Mouse (Mus musculus): Measurements from ENCODE around the gene Pik3r2.

Gene Pik3r2

DNA sequence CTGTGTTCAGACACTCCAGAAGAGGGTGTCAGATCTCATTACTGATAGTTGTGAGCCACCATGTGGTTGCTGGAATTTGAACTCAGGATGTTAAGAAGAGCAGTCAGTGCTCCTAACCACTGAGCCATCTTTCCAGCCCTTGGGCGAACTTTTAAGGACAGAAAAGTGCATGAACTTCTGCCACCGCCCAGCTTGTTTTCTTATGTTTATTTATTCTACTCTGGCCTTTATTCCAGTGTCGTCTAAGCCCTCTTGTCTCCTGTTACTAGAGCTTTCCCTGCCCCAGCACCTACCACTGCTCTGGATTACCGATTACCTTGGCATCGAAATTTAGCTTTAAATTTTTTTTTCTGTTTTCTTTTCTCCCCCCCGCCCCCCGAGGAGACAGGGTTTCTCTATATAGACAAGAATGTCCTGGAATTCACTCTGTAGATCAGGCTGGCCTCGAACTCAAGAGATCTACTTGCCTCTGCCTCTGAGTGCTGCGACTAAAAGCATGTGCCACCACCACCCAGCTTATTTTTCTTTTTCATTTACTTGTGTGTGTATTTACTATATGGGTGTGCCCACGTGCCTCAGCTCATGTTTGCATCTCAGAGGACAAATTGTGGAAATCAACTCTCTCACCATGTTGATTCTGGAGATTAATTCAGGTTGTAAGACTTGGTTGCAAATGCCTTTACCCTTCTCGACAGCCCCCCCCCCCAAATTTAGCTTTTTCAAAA, 26.4 kb upstream of the Pik3r2 start:
- intact Hi-C loops (cut with DNase I), result no loop called here

DNA sequence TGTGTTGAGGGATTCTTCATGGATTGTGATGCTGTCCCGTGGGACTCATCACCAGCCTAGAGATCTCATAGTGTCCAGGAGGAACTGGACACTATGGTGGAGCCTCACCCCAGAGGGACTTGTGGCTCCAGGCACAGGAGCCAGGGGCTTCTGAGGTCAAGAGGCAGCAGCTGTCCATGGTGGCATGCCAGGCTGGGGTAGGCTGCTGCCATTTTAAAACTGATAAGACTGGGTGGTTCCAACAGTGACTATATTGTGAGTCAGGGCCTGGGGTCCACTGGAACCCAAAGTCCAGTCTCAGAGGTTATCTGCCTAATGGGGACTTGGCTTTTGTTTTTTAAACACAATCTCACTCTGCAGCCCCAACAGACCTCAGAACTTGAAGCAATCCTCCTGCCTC, 25.3 kb upstream of the Pik3r2 start:
- intact Hi-C loops (cut with DNase I), result no loop called here

DNA sequence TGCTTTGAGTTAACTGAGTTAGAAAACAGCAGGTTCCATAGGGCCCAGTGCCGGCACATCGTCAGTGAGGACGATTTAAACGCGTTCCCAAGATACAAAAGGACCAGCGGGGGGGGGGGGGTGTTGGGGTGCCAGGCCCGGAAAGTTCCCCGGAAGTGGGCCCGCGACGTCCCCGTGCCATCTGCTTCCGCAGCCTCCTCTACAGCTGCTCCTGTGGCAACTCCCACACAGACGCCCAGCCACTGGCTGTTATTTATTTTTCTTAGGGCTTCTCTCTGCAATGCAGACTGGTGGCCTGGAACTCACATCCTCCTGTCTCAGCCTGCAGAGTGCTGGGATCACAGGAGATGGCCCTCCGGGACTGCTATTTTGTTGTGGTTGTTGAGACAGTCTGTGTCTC, 24.6 kb upstream of the Pik3r2 start:
- intact Hi-C loops (cut with DNase I), result no loop called here

DNA sequence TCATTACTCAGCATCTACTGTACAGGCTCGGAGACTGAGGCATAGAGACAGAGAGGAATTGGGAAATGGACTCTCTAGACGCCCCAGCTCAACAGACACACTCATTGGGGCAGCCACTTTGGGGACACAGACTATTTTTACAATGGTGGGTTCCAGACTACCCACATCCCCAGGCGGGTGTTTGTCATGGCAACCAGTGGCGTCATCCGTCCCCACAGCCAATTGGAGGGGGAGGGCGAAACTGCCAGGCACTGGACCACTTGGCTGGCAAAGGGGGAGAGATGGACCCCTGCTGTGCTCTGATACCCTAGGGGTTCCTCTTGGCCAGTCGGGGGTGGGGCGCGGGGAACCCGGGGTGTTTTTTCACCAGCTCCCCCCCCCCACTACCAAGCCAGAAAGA, 24.1 kb upstream of the Pik3r2 start:
- intact Hi-C loops (cut with DNase I), result no loop called here

DNA sequence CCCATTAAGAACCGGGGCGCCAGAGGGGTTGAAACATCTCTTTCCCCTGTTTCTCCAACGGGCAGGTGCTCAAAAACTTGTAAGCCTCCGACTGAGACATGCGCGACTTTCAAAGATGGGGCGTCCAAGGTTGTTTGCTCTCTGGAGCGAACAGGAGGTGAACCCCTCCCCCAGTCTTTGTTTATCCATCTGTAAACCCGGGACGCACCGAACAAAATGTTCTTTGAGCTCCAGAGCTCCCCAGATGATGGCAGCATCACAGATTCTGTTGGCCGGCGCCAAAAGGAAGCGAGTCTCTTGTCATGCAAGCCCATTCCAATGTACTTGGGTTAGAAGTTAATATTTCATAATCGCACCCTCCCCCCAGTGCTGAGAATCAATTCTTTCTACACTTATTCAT, 21.8 kb upstream of the Pik3r2 start:
- intact Hi-C loops (cut with DNase I), result no loop called here

DNA sequence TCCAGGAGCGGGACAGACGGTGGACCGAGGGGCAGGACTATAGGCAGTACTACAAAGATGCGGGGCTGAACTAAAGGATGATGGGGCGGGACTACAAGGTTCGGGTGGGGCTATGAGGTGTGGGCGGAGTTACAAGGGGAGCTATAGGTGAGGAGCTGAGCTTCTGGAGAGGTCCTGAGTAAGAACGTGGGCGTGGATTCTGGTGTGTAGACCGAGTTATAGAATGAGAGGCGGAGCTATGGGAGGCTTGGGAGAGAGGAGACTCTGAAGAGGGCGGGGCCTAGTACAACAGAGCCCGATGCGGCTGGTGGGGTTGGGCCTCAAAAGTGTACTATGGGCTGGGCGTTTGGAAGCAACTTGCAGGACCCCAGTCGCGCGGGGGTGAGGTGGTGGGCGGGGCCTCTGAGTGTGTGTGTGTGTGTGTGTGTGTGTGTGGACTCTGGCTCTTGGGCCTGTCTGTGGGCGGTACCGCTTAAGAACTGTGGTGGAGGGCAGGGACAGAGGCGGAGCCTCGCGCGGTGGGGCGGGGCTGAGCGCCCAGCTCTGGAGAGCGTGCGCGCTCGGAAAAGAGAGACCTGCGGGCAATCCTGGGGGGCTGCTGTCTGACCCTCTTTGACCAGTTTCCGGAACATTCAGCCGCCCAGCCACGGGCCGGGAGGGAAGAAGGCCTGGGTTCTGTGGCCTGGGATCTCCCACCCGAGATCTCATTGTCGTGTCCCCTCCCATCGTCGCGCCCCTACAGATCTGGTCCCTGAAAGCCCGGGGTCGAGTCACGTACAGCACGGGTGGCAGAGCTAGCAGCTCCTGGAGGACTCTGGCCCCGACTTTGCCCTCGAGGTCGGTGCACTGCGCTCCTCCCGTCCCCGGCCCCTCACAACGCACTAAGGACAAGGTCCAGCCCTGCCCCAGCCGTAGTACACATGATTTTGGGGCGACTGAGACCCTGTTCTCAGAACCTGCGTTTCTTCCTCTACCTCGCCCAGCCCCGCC, 20.9 kb upstream of the Pik3r2 start:
- intact Hi-C loops (cut with DNase I), result no loop called here

DNA sequence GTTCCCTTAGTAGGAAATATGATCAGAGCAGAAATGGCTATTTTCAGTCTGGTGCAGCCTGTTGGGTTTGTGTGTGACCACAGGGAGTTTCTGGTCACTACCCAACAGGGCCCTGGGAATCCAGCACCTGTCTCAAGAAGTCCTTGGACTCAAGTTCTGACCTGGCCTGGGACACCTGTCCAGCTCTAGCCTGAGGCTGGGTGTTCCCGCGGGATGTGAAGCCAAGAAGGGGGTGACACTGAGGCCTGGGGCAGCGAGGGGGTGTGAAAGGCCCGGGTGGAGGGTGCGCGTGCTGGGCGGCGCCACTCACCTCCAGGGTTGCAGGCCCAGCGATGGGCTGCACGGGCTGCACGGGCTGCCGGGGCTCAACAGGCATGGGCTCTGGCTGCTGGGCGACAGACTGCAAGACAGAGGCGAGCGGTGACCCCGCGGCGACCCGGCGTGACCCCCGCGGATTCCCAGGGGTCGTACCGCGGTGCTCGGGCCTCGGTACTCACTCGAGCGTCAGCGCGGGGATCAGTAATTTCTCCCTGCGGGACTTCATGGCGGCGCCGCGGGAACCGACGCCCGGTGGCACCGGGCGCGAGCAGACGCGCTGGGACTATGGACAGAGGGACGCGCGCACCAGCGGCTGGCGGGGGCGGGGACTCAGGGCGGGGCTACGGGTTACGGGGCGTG, 20.0 kb upstream of the Pik3r2 start:
- intact Hi-C loops (cut with DNase I), result no loop called here

DNA sequence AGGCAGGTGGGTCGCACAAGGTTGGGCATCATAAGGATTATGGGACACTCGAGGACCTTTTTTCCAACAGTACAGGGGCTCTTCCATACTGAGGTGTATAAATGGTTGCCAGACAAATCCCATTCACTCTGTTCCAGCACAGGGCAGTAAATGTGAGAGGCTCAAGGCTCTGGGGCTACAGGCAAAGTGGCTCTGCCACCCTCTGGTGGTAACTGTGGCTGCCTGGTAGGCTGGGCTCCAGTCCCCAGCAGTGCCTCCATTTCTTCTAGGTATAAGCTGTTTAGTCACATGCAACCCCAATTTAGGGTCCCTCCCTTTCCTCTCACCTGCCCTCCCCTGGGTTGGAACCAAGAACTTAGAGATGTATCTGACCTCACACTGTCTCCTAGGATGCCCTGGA, 18.9 kb upstream of the Pik3r2 start:
- intact Hi-C loops (cut with DNase I), result no loop called here

DNA sequence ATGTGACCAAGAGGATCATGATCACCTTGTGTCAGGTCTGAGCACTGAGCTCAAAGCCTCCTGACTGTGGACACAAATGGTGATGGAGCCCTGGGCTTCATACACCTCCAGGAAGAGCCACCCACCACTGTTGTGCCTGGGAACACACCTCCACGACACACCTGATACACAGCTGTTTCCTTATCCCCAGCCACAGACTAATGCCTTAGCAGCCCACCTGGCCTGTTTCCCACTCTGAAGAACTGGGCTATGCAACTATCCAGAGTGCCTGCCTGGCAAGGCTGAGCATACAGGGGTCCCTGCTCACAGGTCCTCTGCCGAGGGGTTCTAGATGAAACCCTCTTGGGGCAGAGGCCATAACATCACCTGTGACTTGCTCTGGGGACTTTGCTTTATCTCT, 17.7 kb upstream of the Pik3r2 start:
- intact Hi-C loops (cut with DNase I), result no loop called here

DNA sequence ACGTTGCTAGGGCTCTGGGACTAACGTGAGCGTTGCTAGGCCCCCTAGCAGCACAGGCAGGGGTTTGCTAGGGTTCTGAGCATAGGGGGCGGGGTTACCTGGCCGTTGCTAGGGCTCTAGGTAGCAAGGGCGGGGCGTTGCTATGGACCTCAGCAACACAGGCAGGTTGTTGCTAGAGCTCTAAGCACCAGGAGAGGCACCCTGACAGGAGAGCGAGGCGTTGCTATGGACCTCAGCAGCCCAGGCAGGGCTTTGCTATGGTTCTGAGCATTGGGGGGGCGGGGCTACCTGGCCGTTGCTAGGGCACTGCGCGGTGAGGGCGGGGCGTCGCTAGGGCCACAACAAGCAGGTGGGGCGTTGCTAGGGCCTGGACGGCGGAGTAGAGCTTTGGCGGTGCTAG, 16.2 kb upstream of the Pik3r2 start:
- intact Hi-C loops (cut with DNase I), result no loop called here

DNA sequence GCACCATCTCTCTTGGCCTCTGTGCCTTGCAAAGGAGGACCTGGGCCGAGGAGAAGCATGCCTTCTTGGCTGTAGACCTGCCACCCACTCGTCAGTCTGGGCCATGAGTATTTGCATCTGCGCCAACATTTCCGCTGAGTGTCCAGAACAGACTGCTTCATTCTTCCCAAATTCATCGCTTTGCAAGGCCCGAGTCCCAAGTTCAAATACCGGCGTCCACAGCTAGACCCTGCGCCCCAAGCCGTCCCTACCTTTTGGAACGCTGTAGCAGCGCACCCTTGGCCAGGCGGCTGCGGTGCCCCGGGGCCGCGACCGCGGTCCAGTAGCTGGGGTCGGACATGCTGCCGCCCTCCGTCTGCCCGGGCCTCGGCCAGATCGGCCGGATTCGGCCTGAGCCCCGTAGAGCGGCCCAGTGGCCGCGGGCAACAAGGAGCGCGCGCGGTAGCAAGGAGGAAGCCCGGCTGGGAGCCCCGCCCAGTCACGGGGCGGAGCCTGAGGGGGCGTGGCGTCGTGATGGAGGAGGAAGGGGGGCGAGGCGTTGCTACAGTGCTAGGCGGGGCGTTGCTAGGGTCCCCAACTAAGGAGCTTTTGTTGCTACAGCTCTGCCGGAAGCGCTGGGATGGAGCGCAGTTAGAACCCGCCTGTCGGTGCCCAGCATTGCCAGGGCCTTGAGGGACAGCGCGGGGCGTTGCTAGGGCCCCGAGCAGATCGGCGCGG, 15.6 kb upstream of the Pik3r2 start:
- intact Hi-C loops (cut with DNase I), result no loop called here

DNA sequence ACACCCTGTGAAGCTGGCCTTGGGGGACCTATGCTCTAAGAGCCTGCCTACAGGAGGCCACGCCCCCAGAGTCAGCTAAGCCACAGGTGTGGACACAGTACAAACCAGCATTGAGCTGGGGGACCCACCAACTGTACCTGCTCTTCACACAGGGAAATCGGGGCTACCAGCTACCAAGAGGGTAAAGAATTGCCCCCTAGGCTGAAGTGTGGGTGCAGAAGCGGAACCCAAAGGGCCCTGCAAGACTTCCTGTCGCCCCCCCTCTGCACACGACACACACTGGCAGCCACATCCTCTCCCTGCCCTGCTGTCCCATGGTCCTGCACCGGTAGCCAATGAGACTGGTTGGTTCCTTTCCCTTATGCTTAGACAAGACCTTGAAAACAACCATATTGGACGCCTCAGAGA, 14.8 kb upstream of the Pik3r2 start:
- intact Hi-C loops (cut with DNase I), result no loop called here

DNA sequence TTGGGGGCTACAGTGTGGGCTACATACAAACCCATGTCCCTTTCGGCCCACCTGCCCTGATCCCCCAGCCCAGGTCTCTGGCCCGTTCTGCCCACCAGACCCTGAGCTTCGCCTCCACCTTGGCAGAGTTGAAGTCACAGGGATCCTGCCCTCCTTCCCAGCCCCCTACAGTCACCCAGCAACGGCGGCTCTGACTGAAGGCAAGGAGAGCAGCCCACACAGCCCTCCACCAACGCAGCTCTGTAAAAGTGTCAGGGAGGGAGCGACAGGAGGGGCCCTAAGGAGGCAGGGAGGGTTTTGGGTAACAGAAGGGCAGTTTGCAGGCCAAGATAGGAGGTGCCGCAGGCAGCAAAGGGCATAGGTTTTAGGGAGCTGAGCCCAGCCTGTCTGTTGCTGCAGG, 14.3 kb upstream of the Pik3r2 start:
- intact Hi-C loops (cut with DNase I), result no loop called here

DNA sequence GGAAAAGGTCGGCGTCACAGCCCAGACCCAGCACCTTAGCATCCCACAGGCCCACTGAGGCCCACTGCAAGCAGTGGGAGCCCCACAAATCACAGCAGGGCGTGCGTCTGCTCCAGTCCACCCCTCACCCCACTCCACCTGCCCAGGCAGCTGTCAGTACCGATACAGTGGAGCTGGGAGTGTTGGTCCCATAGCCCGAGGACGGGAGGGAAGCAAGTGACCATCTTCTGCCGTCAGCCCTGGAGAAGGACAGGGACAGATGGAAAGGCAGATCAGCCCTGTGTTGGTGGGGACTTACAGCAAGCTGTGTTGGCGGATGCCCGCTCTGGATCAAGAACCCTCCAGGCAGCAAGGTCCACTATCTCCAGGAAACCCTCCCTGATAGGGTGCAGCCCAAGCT, 12.5 kb upstream of the Pik3r2 start:
- intact Hi-C loops (cut with DNase I), result no loop called here

DNA sequence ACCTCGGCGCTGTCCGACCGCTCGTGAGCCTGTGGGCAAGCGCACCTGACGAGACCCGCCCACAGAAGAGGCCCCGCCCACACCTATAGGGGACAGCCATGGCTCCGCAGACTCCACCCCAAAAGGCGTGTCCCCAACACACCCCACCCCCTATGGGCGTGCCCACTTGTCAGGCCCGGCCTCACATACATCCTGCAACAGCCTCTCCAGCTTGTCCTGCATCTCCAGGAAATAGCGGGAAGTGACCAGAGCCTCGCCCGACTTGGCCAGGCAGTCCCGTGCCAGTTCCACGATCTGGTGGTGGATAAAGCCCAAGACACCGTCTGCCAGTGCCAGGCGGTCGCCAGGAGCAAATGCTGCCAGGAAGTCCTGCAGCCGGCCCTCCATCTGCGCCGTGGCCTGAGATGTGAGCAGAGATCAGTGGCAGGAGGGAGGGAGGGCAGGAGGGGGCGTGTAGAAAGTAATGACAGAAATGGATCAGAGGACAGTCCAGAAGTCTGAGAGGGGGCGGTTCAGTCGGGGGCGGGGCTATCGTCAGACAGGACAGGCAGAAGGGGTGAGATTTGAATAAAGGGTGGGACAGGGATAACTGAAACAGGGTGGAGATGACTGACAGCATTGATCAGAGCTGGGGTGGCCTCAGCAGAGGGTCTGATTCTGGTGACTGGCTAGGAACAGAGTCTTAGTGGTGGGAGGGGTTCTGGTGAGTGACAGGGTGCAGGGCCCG, 11.6 kb upstream of the Pik3r2 start:
- intact Hi-C loops (cut with DNase I), result no loop called here

DNA sequence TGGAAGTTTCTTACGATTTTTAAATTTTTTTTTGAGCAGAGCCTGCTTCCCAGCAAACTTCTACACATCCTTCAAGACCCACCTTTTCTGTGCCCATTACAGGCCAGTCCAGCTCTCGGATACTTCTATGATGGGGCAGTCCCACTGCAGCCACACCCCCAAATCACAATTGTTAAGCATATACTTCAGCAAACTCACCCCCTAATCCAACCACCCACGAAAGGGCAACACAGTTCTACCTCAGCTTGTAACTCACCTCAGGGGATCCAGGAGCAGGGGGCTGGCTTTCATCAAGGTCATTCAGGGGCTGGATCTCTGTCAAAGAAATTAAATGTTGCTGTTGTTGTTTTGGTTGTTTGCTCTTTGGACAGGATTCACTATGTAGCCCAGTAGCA, 10.5 kb upstream of the Pik3r2 start:
- intact Hi-C loops (cut with DNase I), result no loop called here

DNA sequence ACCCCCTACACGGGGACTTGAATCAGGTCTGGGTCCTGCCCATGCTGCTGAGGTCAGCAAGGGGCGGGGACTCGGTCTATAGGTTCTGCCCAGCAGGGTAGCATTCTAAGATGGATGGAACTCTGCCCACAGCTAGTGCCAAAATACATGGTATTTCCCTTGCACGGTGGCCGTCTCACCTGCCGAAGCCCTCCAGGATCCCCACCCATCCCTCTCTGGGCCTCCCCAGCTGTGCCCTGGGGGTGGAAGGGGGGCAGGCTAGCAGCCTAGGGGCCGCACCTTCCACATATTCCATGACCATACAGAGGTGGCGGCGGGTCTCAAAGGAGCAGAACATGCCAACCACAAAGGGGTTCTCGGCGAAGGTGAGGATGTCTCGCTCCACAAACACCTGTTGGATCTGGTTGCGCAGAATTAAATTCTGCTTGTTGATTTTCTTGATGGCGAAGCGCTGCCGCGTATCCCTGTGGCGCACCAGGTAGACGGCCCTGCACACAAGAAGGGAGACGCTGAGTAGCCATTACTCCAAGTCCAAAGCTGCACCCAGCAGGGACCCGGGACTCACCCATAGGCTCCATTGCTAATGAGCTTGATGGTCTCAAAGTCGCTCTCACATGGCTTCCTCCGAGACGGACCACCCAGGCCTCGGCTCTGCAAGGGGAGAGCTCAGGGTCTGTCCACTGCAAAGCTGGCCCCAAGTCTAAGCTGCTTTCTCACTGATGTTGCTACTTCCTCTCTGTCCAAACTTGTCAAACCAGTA, 10.0 kb upstream of the Pik3r2 start:
- intact Hi-C loops (cut with DNase I), result no loop called here

DNA sequence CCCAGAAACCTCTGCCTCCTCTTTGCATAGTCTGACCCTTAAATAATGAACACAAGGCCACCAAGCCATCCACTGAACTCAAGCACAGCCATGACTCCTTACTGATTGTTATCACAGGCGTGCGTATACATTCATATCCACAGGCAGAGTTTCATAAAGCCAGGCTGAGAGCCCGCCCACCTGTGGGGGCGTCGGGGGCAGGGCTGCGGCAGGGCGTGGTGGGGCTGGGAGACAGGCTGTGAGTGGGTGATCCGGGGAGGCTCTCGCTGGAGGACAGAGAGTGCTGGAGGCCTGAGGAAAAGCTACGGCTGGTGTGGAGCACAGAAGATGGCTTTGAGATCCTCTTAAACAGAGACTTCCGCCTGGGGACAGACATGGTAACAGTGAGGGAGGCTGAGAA, 3.6 kb upstream of the Pik3r2 start:
- intact Hi-C loops (cut with DNase I), result no loop called here

DNA sequence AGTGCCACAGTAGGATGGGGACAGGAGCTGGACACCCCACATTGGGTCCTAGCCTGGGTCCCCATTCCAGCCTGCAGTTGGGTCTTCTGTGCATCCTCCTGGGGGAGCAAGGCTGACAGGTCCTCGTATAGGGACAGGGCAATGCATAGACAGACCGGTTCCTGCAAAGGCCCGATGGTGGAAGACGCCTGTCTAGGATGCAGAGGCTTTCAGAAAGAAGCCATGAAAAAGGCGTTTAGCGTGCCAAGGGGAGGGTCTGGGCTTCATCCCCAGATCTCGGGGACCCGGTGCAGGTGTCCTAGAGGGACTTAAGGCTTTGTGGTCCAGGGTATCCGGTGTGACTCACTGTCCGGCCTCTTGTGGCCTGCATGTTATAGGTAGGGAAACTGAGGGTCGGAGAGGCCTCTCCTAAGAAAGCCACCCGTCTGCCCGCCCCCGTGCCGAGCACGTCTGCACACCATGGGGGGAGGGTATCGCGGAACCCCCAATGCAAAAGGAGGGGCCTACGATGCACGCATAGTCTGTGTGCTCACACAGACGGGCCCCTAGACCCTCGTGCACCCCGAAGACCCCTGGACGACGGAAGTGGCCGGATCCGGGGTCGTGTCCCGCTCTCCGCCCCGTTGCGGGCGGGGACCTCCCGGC, 540 bp downstream of the Pik3r2 start:
- intact Hi-C loops (cut with DNase I), result no loop called here

DNA sequence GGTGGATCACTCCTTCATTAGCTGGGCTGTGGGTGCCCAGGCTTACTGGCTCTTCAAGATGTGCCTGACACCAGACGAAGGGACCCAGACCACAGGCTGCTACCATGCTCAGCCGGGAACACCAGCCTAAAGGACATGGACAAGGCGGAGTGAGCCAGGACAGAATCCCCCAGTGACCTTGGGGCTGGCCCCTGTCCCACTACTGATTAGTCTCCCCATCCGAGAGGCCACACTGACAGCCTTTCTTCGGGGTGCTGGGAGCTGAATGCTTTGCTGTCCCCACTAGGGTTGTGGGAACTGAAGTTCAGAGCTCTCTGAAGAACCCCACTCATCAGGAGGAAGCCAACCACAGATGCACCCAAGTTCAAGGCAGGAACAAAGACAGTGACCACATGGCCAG, 1.3 kb downstream of the Pik3r2 start:
- intact Hi-C loops (cut with DNase I), result no loop called here
